Mouse (Mus musculus) heart, embryonic 11.5 days (tissue): ENCODE measurements around the gene Ano8. TPM values are rescaled to one million over a fixed set of nuclear protein-coding genes. Genes with fewer than 3 reads are reported as not detected.

Experiments
- ATAC-seq: fragments of 200-750 bp; cut with Nextera tagmentation; replicated peaks from 2 replicates; pipeline ENCODE4 v1.8.0; 2017; ENCODE audit warnings: moderate library complexity; ENCODE audit not compliant: insufficient number of reproducible peaks, low FRiP score, low TSS enrichment
- H3K27ac ChIP-seq: fragments of 300-500 bp; sonication (generic); 2 replicates; pipeline ENCODE4 v1.5.1; 2014; ENCODE audit warnings: mild to moderate bottlenecking, low read depth, low read length
- H3K27me3 ChIP-seq: fragments of 300-500 bp; sonication (generic); 2 replicates; pipeline ENCODE4 v1.6.1; 2014; ENCODE audit warnings: mild to moderate bottlenecking, low read length, mixed read lengths; ENCODE audit not compliant: control insufficient read depth, insufficient read depth
- H3K36me3 ChIP-seq: fragments of 300-500 bp; sonication (generic); 2 replicates; pipeline ENCODE4 v1.6.1; 2014; ENCODE audit warnings: mild to moderate bottlenecking, low read length, moderate library complexity, mixed read lengths; ENCODE audit not compliant: control insufficient read depth, insufficient read depth
- H3K4me1 ChIP-seq: fragments of 300-500 bp; sonication (generic); 2 replicates; pipeline ENCODE4 v1.6.1; 2014; ENCODE audit warnings: low read length; ENCODE audit not compliant: control insufficient read depth, insufficient read depth
- H3K4me2 ChIP-seq: fragments of 300-500 bp; sonication (generic); 2 replicates; pipeline ENCODE4 v1.6.1; 2014; ENCODE audit warnings: mild to moderate bottlenecking, moderate library complexity
- H3K4me3 ChIP-seq: fragments of 300-500 bp; sonication (generic); 2 replicates; pipeline ENCODE4 v1.5.1; 2014; ENCODE audit warnings: low read depth, low read length
- H3K9ac ChIP-seq: fragments of 300-500 bp; sonication (generic); 2 replicates; pipeline ENCODE4 v1.6.1; 2014; ENCODE audit warnings: mild to moderate bottlenecking, low read depth, low read length, moderate library complexity
- H3K9me3 ChIP-seq: fragments of 300-500 bp; sonication (generic); replicated peaks from 2 replicates; pipeline ENCODE4 v1.6.1; 2016; ENCODE audit warnings: low read length; ENCODE audit not compliant: control insufficient read depth
- WGBS: fragments of 180-500 bp; shearing (Covaris S2); extraction: QIAGEN DNeasy Blood & Tissue Kit; methylation state at CpG from one replicate; pipeline ENCODE4 v1.1.7; 2014; ENCODE audit not compliant: insufficient replicate concordance; 5-methylcytosine and 5-hydroxymethylcytosine counted together
- polyA plus RNA-seq: library from polyadenylated mRNA; unstranded; fragments of >200 nt; fragmentation: Nextera tagmentation; extraction: Ambion mirVana; gene quantifications from 2 replicates; pipeline ENCODE4 v1.2.1, GENCODE M21; 2014

Ano8 gene
- polyA plus RNA-seq, 1 experiment from 2014 or later, result 1.4 TPM

DNA sequence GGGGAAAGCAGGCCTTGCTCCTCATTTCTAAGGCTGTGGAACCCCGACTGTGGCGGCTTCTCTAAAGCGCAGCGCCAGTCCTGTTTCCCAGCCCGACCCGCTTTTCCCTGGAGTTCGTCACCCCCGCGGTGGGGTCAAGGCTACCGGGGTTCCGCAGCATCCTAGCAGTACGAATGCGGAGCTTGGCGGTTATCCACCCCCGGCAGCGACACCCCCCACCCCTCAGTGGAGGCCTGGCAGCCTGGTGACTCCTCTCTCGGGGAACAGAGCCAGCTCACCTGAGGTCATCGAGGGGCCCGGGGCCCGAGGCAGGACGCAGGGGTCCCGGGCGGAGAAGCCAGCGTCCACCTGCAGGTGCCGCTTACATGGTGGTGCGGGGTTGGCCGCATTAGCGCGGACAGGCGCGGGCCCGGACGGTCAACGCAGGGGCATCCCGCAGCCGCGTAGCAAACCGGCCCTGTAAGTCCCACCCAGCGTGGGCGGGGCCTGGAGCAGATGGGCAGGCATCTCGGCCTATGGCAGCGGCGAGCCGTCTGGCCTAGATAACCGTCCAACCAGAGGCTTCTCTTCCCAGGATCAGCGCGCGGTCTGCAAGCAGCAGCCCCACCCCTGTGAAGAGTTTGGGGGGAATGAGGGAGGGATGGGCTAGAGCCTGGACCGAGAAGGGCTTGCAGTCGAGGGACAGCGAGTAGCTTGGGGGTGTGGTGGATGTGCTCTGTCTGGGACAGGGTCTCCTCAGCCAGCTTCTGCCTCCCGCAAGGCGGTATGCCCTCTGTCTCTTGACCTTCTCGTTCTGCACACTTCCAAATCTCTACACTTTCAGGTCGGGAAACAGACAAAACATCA lies 22.4 kb downstream of the Ano8 start, which contains the start of gene Abhd8:
Abhd8 (minus strand) TSS at position 468 of the 846 bp plus-strand sequence.
- WGBS, result under 1% methylated on average over 55 of the region's 55 CpGs
- peak; percentile 79 for ATAC-seq
- Histone ChIP-seq H3K4me1 (peaks cover 16% of the 10 kb centered on the region), H3K36me3 (peaks cover 7% of the 10 kb centered on the region), H3K4me2 (peak within 1 kb of the TSS; percentile 90), H3K27ac (peak within 1 kb of the TSS; percentile 80), H3K9ac (peak within 1 kb of the TSS; percentile 81), H3K27me3 (peaks cover 18% of the 10 kb centered on the region), H3K9me3 (no peaks in the 10 kb centered on the region), H3K4me3 (peak within 1 kb of the TSS; percentile 83)

DNA sequence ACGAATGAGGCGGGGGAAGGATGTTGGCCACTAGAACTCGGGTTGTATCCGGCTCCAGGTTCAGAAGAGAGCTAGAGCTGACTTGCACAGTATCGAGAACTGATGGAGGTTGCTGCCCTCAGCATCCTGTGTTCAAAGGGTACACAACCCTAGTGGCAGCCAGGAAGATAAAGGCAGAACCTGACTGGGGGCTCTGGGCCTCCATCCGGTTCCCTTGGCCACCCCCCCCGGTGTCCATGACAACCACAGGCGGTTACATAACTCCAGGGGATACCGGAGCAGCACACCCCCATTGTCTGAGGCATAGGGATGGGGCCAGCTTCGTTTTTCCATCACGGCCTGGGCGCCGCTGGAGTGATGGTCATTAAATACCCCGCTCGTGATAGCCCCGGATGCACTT lies 23.0 kb downstream of the Ano8 start:
- Histone ChIP-seq H3K9me3 (no peaks in the 10 kb centered on the region), H3K27me3 (peaks cover 19% of the 10 kb centered on the region), H3K4me3 (peak overlapping the region; percentile 83), H3K9ac (peak overlapping the region; percentile 81), H3K36me3 (peaks cover 7% of the 10 kb centered on the region), H3K4me2 (peak overlapping the region; percentile 90), H3K27ac (no peak overlapping the region), H3K4me1 (peaks cover 16% of the 10 kb centered on the region)
- ATAC-seq, result no peak
- WGBS, result 7% methylated on average over 16 of the region's 16 CpGs

DNA sequence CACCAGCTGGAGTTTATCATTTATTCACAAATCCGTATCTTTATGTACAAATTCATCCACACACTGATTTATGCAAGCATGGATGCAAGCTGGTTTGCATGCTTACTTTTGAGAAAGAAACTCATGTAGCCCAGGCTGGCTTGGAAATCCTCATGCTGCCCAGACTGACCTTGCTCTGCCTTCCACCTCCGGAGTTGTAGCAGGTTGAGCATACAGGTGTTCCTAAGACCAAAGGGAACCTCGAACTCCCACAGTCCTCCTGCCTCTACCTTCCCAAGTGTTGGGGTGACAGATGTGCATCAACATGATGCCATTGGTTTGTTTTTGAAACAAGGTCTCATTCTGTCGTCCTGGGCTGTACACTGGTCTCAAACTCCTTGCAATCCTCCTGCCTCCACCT lies 23.6 kb downstream of the Ano8 start:
- H3K9me3 ChIP-seq, result no peaks in the 10 kb centered on the region
- peaks cover 19% of the 10 kb centered on the region for H3K27me3 ChIP-seq
- peaks cover 7% of the 10 kb centered on the region for H3K36me3 ChIP-seq
- ATAC-seq, result no peak
- no peak overlapping the region for H3K27ac ChIP-seq
- 62% methylated on average over 4 of the region's 4 CpGs for WGBS
- H3K4me2 ChIP-seq, result peak overlapping the region; percentile 90
- peaks cover 16% of the 10 kb centered on the region for H3K4me1 ChIP-seq
- no peak overlapping the region for H3K4me3 ChIP-seq
- 0 out of 2 replicates have a peak overlapping the region, but pooled peaks have one; percentile 81 for H3K9ac ChIP-seq

DNA sequence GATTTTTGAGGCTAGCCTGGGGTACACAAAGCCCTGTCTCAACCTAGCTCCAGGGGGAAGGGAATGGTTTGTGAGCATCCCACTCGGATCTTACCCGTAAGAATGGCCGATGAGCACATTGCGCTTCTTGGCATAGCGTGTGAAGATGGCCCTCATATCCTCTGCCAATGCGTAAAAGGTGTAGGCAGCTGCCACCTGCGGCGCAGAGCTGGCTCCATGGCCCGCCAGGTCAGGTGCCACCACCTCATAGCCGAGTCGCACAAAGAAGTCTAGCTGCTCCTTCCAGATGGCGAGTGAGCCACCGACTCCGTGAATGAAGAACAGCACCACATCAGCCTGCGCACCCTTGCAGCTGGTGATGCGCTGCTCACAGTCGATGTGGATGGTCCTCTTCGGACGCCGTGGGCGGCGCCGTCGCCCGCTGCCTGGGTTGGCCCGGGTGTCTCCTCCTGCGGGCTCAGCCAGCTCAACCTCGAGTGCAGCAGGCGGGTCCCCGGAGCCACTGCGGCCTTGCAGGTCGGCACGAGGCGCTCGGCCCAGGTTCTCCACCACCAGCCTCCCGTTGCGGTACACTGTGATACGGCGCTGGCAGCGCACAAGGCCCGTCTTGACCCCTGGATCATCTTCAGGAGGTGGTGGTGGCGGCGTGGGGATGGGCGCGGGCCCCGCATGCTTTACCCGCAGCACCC lies 24.5 kb downstream of the Ano8 start:
- Histone ChIP-seq H3K9ac (no peak overlapping the region), H3K4me2 (no peak overlapping the region)

DNA sequence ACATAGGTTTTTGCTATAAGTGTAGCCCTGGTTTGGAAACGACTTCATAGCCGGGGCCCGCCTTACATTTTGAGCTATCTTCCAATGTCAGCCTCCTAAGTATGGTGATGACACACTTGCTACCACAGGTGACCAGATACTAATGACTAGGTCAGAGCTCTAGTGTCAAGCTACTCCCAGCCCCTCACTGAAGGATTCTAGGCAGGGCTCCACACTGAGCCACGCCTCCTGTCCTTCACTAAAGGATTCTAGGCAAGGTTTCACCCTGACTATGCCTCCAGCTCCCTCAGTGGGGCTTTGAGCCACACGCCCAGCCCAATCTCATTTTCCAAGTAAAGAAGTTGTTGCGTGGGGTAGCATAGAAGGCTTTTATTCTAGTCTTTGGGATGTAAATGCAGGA lies 25.0 kb downstream of the Ano8 start:
- Histone ChIP-seq H3K4me3 (no peak overlapping the region), H3K4me1 (peaks cover 14% of the 10 kb centered on the region), H3K27ac (no peak overlapping the region), H3K9ac (no peak overlapping the region), H3K36me3 (peaks cover 7% of the 10 kb centered on the region), H3K4me2 (no peak overlapping the region), H3K9me3 (no peaks in the 10 kb centered on the region), H3K27me3 (peaks cover 19% of the 10 kb centered on the region)
- 87% methylated on average over 6 of the region's 6 CpGs for WGBS
- no peak for ATAC-seq

More for the DNA sequence above, 24.5 kb downstream of the Ano8 start:
- H3K36me3 ChIP-seq, result peaks cover 7% of the 10 kb centered on the region
- H3K9me3 ChIP-seq, result no peaks in the 10 kb centered on the region
- WGBS, result 58% methylated on average over 47 of the region's 47 CpGs
- no peak for ATAC-seq
- H3K4me1 ChIP-seq, result peaks cover 16% of the 10 kb centered on the region
- no peak overlapping the region for H3K27ac ChIP-seq
- no peak overlapping the region for H3K4me3 ChIP-seq
- H3K27me3 ChIP-seq, result peaks cover 19% of the 10 kb centered on the region

DNA sequence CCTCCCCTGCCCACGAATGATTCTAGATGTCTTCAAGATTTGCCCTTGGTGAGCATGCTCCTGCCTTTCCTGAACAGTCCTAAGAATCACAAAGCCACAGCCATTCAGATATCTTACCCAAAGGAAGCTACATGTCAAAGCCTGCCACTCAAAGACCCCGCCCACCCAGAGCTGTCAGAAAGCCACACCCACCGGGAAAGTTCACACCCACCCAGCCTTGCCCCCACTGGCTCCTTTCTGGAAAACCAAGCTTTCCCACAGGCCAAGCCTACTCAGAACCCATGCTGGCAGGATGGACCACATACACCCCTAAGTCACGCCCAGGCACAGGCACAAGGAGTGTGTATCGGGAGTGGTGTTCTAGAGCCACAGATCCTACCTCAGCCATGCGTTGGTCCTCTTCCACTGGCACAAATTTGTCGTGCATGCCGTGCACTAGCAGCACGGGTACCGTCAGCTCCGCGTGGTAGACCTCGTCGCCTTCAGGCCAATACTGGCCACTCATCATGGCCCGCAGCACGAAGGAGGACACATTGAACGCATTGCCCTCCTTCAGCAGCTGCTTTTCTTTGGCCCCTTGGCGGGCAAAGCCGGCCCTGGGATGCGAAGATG lies 28.0 kb downstream of the Ano8 start:
- Histone ChIP-seq H3K4me3 (no peak overlapping the region), H3K4me1 (peaks cover 3% of the 10 kb centered on the region; the same call in 1 of the 2 replicates), H3K36me3 (peaks cover 7% of the 10 kb centered on the region), H3K9ac (no peak overlapping the region), H3K27ac (no peak overlapping the region), H3K4me2 (no peak overlapping the region), H3K9me3 (no peaks in the 10 kb centered on the region), H3K27me3 (peaks cover 18% of the 10 kb centered on the region)
- ATAC-seq, result no peak
- WGBS, result 72% methylated on average over 20 of the region's 20 CpGs

DNA sequence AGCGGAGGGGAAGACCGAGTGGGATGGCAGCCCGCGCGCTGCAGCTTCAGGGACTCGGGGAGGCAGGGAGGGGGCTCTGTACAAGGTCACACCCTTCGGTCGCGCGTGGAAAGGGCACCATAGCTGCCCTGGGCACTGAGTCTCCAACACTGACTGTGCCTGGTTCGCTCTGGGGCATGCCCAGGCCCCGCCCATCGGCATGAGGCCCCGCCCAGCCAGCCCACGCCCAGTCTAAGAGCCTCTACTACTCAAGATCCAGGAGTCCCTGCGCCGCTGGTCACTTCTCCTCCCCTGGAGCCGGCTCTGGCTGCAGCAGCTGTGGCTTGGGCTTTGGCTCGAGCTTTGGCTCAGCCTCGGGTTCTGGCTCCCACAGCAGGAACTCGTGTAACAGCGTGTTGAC lies 28.9 kb downstream of the Ano8 start:
- Histone ChIP-seq H3K4me2 (peak overlapping the region; percentile 12; the same call in 1 of the 2 replicates), H3K27ac (no peak overlapping the region), H3K9ac (no peak overlapping the region), H3K9me3 (no peaks in the 10 kb centered on the region), H3K27me3 (peaks cover 18% of the 10 kb centered on the region), H3K36me3 (peaks cover 7% of the 10 kb centered on the region), H3K4me1 (no peaks in the 10 kb centered on the region), H3K4me3 (no peak overlapping the region)
- ATAC-seq, result no peak; the same call in 1 of the 2 replicates
- WGBS, result 37% methylated on average over 22 of the region's 22 CpGs

DNA sequence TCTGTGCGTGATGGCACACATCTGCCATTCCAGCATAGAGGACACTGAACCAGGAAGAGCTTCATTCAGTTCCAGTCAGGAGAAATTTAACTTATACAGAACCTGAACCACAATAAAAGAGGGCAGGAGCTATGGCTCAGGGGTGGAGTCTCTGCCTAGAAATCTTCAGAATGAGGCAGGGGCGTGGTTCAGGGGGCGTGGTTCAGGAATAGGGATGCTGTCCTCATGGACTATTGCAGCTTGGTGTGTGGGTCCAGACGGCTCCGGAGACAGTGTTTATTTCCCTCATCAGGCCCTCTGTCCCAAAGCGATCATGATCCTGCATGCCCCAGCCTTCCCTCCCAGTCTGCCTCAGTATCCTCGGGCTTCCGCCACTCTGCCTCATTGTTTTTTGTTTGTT lies 31.1 kb downstream of the Ano8 start:
- no peaks in the 10 kb centered on the region for H3K4me1 ChIP-seq
- H3K36me3 ChIP-seq, result no peaks in the 10 kb centered on the region; the same call in 1 of the 2 replicates
- ATAC-seq, result no peak
- no peak overlapping the region for H3K4me2 ChIP-seq
- H3K9me3 ChIP-seq, result no peaks in the 10 kb centered on the region
- 62% methylated on average over 8 of the region's 8 CpGs for WGBS
- H3K27me3 ChIP-seq, result peaks cover 7% of the 10 kb centered on the region; the same call in 1 of the 2 replicates
- H3K4me3 ChIP-seq, result no peak overlapping the region
- H3K27ac ChIP-seq, result no peak overlapping the region
- no peak overlapping the region for H3K9ac ChIP-seq
